Mouse (Mus musculus) hindbrain, embryonic 12.5 days (tissue): Measurements from ENCODE around the gene Lingo2. TPM values are rescaled to one million over a fixed set of nuclear protein-coding genes. Genes with fewer than 3 reads are reported as not detected.
A peak's percentile ranks its signal among the peaks of the same experiment; 100 is the strongest.

Source experiments
- ATAC-seq: fragments of 200-750 bp; cut with Nextera tagmentation; 2 replicates; pipeline ENCODE4 v1.8.0; 2017; ENCODE audit warnings: moderate TSS enrichment; ENCODE audit not compliant: low FRiP score
- H3K27ac ChIP-seq: fragments of 300-500 bp; sonication (generic); 2 replicates; pipeline ENCODE4 v1.5.1; 2016; ENCODE audit warnings: mild to moderate bottlenecking
- H3K27me3 ChIP-seq: fragments of 300-500 bp; sonication (generic); 2 replicates; pipeline ENCODE4 v1.6.1; 2016; ENCODE audit warnings: mild to moderate bottlenecking
- H3K36me3 ChIP-seq: fragments of 300-500 bp; sonication (generic); 2 replicates; pipeline ENCODE4 v1.6.1; 2016; ENCODE audit warnings: mild to moderate bottlenecking
- H3K4me1 ChIP-seq: fragments of 300-500 bp; sonication (generic); 2 replicates; pipeline ENCODE4 v1.6.1; 2016
- H3K4me2 ChIP-seq: fragments of 300-500 bp; sonication (generic); replicated peaks from 2 replicates; pipeline ENCODE4 v1.6.1; 2016; ENCODE audit warnings: mild to moderate bottlenecking
- H3K4me3 ChIP-seq: fragments of 300-500 bp; sonication (generic); 2 replicates; pipeline ENCODE4 v1.5.1; 2016; ENCODE audit warnings: mild to moderate bottlenecking
- H3K9ac ChIP-seq: fragments of 300-500 bp; sonication (generic); 2 replicates; pipeline ENCODE4 v1.6.1; 2016; ENCODE audit warnings: mild to moderate bottlenecking, moderate library complexity
- H3K9me3 ChIP-seq: fragments of 300-500 bp; sonication (generic); replicated peaks from 2 replicates; pipeline ENCODE4 v1.6.1; 2016; ENCODE audit warnings: mild to moderate bottlenecking
- WGBS: fragments of 180-500 bp; shearing (Covaris S2); methylation state at CpG from one replicate; pipeline ENCODE4 v1.1.7; 2016; 5-methylcytosine and 5-hydroxymethylcytosine counted together
- polyA plus RNA-seq: library from polyadenylated mRNA; unstranded; fragments of >200 nt; fragmentation: Nextera tagmentation; extraction: Ambion mirVana; gene quantifications from 2 replicates; pipeline ENCODE4 v1.2.1, GENCODE M21; 2016

Lingo2 gene
- polyA plus RNA-seq, 1 experiment from 2014 or later, result 12.4 TPM

DNA sequence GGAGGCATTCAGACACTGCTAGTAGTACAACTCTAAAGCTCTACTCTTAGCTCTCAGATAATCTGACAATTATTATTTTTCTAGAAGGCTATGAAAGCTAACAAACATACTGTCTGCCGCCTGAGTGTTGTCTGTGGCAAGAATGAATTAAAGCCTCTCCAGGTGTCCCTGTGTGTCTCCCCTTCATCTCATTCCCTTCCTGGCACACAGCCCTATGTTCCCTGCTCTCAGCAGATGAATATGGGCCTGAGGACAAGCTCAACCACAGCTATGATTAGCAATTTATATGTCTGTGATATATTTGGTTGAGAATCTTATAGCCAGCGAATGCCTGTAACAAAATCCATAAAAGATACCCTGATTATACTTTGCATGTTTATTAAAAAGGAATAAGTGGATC lies 220.9 kb downstream of the Lingo2 start:
- no peak overlapping the region for H3K4me2 ChIP-seq
- ATAC-seq, result no peak
- H3K9me3 ChIP-seq, result no peaks in the 10 kb centered on the region
- H3K27ac ChIP-seq, result peak overlapping the region; percentile 48; the same call in 1 of the 2 replicates
- H3K9ac ChIP-seq, result no peak overlapping the region
- no peaks in the 10 kb centered on the region for H3K36me3 ChIP-seq
- no peaks in the 10 kb centered on the region for H3K27me3 ChIP-seq
- WGBS, result 72% methylated on average over 2 of the region's 2 CpGs
- H3K4me1 ChIP-seq, result no peaks in the 10 kb centered on the region
- no peak overlapping the region for H3K4me3 ChIP-seq

DNA sequence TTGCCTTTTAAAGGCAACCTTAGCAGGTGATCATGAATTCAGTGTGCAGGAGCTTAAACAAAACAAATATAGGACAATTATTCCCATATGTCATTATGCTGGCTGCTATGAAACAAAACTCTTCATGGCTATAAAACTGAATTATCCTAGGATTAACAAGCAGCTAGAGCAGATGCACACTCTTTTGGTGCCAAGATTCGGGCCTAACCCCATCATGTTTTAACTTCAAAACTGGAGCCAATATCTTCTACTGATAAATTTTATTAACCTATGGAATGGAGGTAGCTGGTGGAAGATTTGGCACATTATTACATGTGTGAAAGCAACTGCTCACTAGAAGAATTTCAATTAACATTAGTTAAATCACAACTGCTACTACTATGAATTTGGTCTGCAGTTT lies 235.1 kb downstream of the Lingo2 start:
- H3K4me3 ChIP-seq, result no peak overlapping the region
- H3K27me3 ChIP-seq, result no peaks in the 10 kb centered on the region
- no peak overlapping the region for H3K9ac ChIP-seq
- H3K36me3 ChIP-seq, result no peaks in the 10 kb centered on the region
- H3K9me3 ChIP-seq, result no peaks in the 10 kb centered on the region
- H3K4me2 ChIP-seq, result no peak overlapping the region
- no peak overlapping the region for H3K27ac ChIP-seq
- ATAC-seq, result no peak
- H3K4me1 ChIP-seq, result no peaks in the 10 kb centered on the region
- 83% methylated on average over 1 of the region's 1 CpGs for WGBS

DNA sequence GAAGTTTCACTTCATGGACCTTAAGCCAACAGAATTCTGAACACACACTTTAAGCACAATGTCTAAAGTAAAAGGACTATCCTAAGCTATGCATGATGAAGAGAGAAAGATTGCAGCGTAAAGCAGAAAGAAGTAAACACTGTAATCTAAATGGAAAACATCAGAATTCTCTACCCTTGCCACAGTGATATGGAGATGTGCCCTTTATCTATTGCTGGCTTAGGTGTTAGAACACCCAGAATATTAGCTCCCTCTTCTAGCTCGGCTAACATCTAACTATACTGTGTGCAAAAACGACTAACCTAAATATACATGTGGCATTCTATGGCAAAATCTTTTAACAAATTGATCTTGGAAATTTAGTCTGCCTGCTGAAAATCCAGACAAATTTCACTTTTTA lies 252.7 kb downstream of the Lingo2 start:
- Histone ChIP-seq H3K36me3 (no peaks in the 10 kb centered on the region), H3K27me3 (no peaks in the 10 kb centered on the region), H3K4me2 (no peak overlapping the region), H3K9ac (no peak overlapping the region), H3K9me3 (no peaks in the 10 kb centered on the region), H3K4me3 (no peak overlapping the region), H3K27ac (no peak overlapping the region), H3K4me1 (no peaks in the 10 kb centered on the region)
- ATAC-seq, result no peak
- WGBS, result 85% methylated on average over 3 of the region's 3 CpGs

- Histone ChIP-seq H3K4me2 (no peak overlapping the region), H3K9me3 (no peaks in the 10 kb centered on the region), H3K36me3 (no peaks in the 10 kb centered on the region), H3K27ac (no peak overlapping the region), H3K9ac (no peak overlapping the region), H3K4me3 (no peak overlapping the region), H3K4me1 (no peaks in the 10 kb centered on the region), H3K27me3 (no peaks in the 10 kb centered on the region)
- WGBS, result 98% methylated on average over 2 of the region's 2 CpGs
- no peak for ATAC-seq
These were observed 254.7 kb downstream of the Lingo2 start for GRCm38 (mm10) chr4:36696810-36697209.

DNA sequence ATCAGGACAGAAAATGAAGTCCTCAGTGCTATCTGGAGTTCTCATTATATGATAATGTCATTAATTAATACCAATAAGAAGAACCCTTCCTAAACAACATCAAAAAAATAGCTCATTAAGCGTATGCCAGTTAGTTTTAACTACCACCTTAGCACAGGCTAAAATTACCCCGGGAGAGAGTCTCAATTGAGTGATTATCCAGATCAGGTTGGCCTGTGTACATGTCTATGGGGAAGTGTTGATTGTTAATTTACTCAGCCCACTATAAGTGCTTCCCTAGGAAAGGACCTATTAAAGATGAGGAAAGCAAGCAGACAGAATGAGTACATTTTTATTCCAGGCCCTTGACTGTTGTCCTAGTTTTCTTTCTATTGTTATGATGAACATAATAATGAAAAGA lies 291.6 kb downstream of the Lingo2 start:
- WGBS, result 75% methylated on average over 2 of the region's 2 CpGs
- no peaks in the 10 kb centered on the region for H3K4me1 ChIP-seq
- no peak for ATAC-seq

GRCm38 (mm10) chr4:36647753-36648152 lies 303.8 kb downstream of the Lingo2 start:
- Histone ChIP-seq H3K4me1 (no peaks in the 10 kb centered on the region), H3K36me3 (no peaks in the 10 kb centered on the region), H3K9ac (no peak overlapping the region), H3K4me3 (no peak overlapping the region), H3K27me3 (no peaks in the 10 kb centered on the region), H3K27ac (no peak overlapping the region), H3K9me3 (no peaks in the 10 kb centered on the region), H3K4me2 (no peak overlapping the region)
- ATAC-seq, result no peak

More for the DNA sequence above, 291.6 kb downstream of the Lingo2 start:
- no peaks in the 10 kb centered on the region for H3K36me3 ChIP-seq
- H3K27ac ChIP-seq, result no peak overlapping the region
- H3K9me3 ChIP-seq, result no peaks in the 10 kb centered on the region
- no peaks in the 10 kb centered on the region for H3K27me3 ChIP-seq
- no peak overlapping the region for H3K4me2 ChIP-seq
- H3K9ac ChIP-seq, result no peak overlapping the region
- H3K4me3 ChIP-seq, result no peak overlapping the region

DNA sequence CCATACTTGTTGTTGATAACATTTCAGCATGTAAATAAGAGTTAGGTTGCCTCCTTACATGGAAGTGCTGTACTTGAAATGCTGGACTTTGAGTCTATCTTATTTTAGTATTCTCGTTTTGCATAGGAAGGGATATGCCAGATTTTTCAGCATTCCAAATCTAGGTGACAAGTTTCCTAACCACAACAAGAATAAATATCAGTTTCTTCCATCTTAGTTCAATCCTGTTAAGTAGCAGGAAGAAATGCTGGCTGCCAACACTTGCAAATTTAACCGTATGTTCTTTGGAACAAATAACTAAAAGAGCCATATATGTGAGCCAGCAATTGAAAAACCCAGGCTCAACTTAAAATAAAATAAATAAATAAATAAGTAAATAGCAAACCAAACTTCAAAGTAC lies 315.9 kb downstream of the Lingo2 start:
- Histone ChIP-seq H3K36me3 (no peaks in the 10 kb centered on the region), H3K27ac (no peak overlapping the region), H3K9ac (no peak overlapping the region), H3K27me3 (no peaks in the 10 kb centered on the region), H3K4me3 (no peak overlapping the region), H3K9me3 (no peaks in the 10 kb centered on the region), H3K4me1 (no peaks in the 10 kb centered on the region), H3K4me2 (no peak overlapping the region)
- ATAC-seq, result no peak
- WGBS, result 92% methylated on average over 2 of the region's 2 CpGs

- WGBS, result 83% methylated on average over 5 of the region's 5 CpGs
- H3K4me1 ChIP-seq, result no peaks in the 10 kb centered on the region
- no peak for ATAC-seq
- no peaks in the 10 kb centered on the region for H3K9me3 ChIP-seq
- no peak overlapping the region for H3K4me2 ChIP-seq
- H3K9ac ChIP-seq, result no peak overlapping the region
- H3K4me3 ChIP-seq, result no peak overlapping the region
- H3K36me3 ChIP-seq, result no peaks in the 10 kb centered on the region
- H3K27me3 ChIP-seq, result no peaks in the 10 kb centered on the region
- no peak overlapping the region for H3K27ac ChIP-seq
These were observed 374.7 kb downstream of the Lingo2 start for GRCm38 (mm10) chr4:36576801-36577200.

DNA sequence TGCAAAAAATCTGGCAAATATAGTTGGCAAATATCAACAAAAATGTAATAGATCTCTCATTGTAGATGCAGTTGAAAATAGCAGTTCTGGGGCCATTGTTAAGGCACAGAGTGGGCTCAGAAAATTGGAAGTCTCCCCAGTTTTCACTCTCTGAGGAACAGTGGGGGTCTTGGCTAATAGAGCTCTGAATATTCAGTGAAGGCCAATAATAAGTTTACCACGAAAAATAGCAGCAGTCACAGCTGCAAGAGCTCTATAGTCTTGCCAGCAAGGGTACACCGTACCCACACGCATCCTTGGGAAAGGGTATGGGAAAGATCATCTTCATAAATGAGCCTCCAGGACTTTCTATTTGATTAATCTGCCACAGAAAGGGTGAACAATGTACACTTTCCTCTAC lies 375.3 kb downstream of the Lingo2 start:
- Histone ChIP-seq H3K36me3 (no peaks in the 10 kb centered on the region), H3K4me2 (no peak overlapping the region), H3K4me1 (no peaks in the 10 kb centered on the region), H3K4me3 (no peak overlapping the region), H3K27me3 (no peaks in the 10 kb centered on the region), H3K27ac (no peak overlapping the region), H3K9me3 (no peaks in the 10 kb centered on the region), H3K9ac (no peak overlapping the region)
- no peak for ATAC-seq
- 77% methylated on average over 3 of the region's 3 CpGs for WGBS

DNA sequence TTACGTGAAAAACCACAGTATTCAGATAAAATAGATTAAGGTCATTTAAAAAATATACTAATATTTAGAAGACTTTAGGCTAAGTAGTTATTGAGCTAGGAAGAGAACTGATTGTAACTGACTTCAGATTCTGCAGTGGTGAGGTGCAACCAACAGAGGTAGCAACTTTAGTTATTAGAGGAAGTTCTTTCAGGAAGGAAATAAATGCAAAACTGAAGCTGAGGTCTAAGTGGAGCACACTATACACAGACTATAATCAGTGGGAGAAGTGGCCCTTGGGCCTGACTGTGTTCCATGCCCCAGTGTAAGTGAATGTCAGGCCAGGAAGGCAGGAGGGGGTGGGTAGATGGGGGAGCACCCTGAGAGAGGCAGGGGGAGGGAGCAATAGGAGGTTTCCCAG lies 385.0 kb downstream of the Lingo2 start:
- H3K4me3 ChIP-seq, result no peak overlapping the region
- no peaks in the 10 kb centered on the region for H3K36me3 ChIP-seq

DNA sequence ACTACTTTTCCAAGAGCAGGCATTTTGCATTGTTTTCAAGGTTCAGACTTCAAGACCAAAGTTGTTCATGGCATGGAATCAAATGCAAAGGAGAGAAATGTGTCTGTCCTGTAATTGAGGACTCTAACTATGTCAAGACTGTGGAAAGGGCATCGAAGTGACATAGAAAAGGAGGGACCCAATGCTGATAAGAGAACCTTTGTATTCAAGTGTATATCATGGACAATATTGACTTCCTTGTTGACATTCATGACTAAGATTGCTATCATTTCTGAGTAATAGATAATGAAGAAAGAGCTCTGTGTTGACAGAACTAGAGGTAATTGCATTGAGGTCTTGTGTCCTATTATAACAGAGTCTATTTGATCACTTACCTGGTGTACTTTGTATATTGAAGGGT lies 390.6 kb downstream of the Lingo2 start:
- Histone ChIP-seq H3K4me3 (no peak overlapping the region), H3K36me3 (no peaks in the 10 kb centered on the region), H3K27ac (no peak overlapping the region), H3K9me3 (no peaks in the 10 kb centered on the region), H3K4me1 (no peaks in the 10 kb centered on the region), H3K9ac (no peak overlapping the region), H3K27me3 (no peaks in the 10 kb centered on the region), H3K4me2 (no peak overlapping the region)
- WGBS, result 78% methylated on average over 1 of the region's 1 CpGs
- no peak for ATAC-seq

More for the DNA sequence above, 385.0 kb downstream of the Lingo2 start:
- Histone ChIP-seq H3K9ac (no peak overlapping the region), H3K4me2 (no peak overlapping the region), H3K9me3 (no peaks in the 10 kb centered on the region), H3K27ac (no peak overlapping the region), H3K27me3 (no peaks in the 10 kb centered on the region), H3K4me1 (no peaks in the 10 kb centered on the region)
- ATAC-seq, result no peak
- WGBS, result 73% methylated on average over 1 of the region's 1 CpGs

DNA sequence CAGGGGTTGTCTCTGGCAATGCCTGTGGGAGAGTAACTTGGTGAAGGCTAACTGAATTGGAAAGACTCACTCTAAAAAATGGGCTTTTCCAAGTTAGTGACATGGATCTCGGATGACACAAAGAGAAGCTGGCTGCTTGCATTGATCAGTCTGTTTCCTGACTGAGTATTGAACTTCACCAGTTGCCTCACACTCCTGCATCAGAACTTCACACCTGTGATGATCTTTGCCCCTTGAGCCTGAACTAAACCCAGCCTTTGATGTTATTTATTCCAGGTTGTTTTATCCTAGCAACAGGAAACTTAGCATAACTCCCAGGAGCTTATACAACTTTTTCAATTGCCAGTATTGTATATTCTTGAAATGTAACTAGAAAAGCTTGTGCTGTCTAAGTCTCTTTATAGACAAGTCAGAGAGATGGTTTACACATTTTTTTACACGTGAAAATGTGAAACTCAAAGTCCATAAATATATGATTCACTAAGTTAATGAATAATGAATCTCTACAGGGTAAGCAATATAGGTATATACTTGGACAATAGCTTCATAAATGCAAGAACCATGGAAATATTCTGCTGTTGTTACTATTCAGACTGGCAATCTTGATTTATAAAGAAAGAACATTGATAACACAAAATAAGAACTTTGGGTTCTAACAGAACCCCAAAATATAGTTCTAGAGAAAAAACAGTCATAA lies 410.7 kb downstream of the Lingo2 start:
- Histone ChIP-seq H3K9me3 (no peaks in the 10 kb centered on the region), H3K4me1 (no peaks in the 10 kb centered on the region), H3K4me2 (no peak overlapping the region), H3K27me3 (no peaks in the 10 kb centered on the region), H3K9ac (no peak overlapping the region), H3K27ac (no peak overlapping the region), H3K36me3 (no peaks in the 10 kb centered on the region), H3K4me3 (no peak overlapping the region)
- no peak for ATAC-seq
- 68% methylated on average over 2 of the region's 2 CpGs for WGBS

- no peak for ATAC-seq
- Histone ChIP-seq H3K9ac (no peak overlapping the region), H3K27ac (no peak overlapping the region), H3K9me3 (no peaks in the 10 kb centered on the region), H3K4me3 (no peak overlapping the region), H3K4me1 (no peaks in the 10 kb centered on the region), H3K27me3 (no peaks in the 10 kb centered on the region), H3K36me3 (no peaks in the 10 kb centered on the region), H3K4me2 (no peak overlapping the region)
- WGBS, result 79% methylated on average over 2 of the region's 2 CpGs
These were observed 417.7 kb downstream of the Lingo2 start for GRCm38 (mm10) chr4:36533895-36534294.
